In genomic region chr9:66072754-66073153, GRCm38 (mm10) we compare ENCODE assay signal across 29 mouse cellular contexts. TPM values are rescaled to one million over a fixed set of nuclear protein-coding genes. Genes with fewer than 3 reads are reported as not detected.
A peak's percentile ranks its signal among the peaks of the same experiment; 100 is the strongest.
DNase-seq lines count a peak whose midpoint lies in the region; ATAC-seq lines count a peak whose summit lies in the region.
"Had no signal": no experiment of that assay in that cellular context is flagged by ENCODE, and none has a peak within 500 bp of the region (broad histone marks: within the 10 kb centered on the region; RNA-seq: fewer than 3 reads in every experiment).

No protein-coding gene starts in this region.

- no peaks in the 10 kb centered on the region for H3K9me3 ChIP-seq in midbrain, embryonic 11.5 days (ENCODE audit: control insufficient read depth, low read length)
- H3K9me3 ChIP-seq in midbrain, embryonic 15.5 days, result no peaks in the 10 kb centered on the region
- H3K9me3 ChIP-seq: embryonic facial prominence, embryonic 15.5 days; forebrain, embryonic 12.5 days; heart, embryonic 15.5 days had no signal

- H3K36me3 ChIP-seq in midbrain, embryonic 11.5 days (ENCODE audit: control insufficient read depth, insufficient read depth, low read length), result no peaks in the 10 kb centered on the region
- H3K36me3 ChIP-seq in midbrain, embryonic 15.5 days (replicated peaks), result no peaks in the 10 kb centered on the region
- H3K36me3 ChIP-seq: embryonic facial prominence, embryonic 12.5 days; embryonic facial prominence, embryonic 15.5 days; forebrain, embryonic 12.5 days; forebrain, embryonic 15.5 days; heart, embryonic 12.5 days; heart, embryonic 15.5 days had no signal

- no peak for ATAC-seq in midbrain, embryonic 11.5 days (ENCODE audit: low FRiP score)
- no peak for ATAC-seq in midbrain, embryonic 15.5 days (replicated peaks)
- ATAC-seq in monocyte, adult 5-6 weeks (replicated peaks; ENCODE audit: insufficient number of reproducible peaks, low FRiP score, low TSS enrichment, poor library complexity, severe bottlenecking), result 0 out of 2 replicates have a peak, but pooled peaks have one; percentile 24
- ATAC-seq: forebrain, embryonic 15.5 days; hindbrain, postnatal 0 days; inflammation-experienced regulatory T-cells, adult 6 months; intestine, embryonic 16.5 days; Patski had no signal

- H3K4me2 ChIP-seq in midbrain, embryonic 11.5 days, result no peak overlapping the region
- H3K4me2 ChIP-seq in midbrain, embryonic 15.5 days, result no peak overlapping the region
- H3K4me2 ChIP-seq: embryonic facial prominence, embryonic 12.5 days; embryonic facial prominence, embryonic 15.5 days; forebrain, embryonic 12.5 days; forebrain, embryonic 15.5 days; heart, embryonic 12.5 days; heart, embryonic 15.5 days; hindbrain, embryonic 14.5 days had no signal

- 0 out of 2 replicates have a peak, but pooled peaks cover 3% of the 10 kb centered on the region for H3K4me1 ChIP-seq in midbrain, embryonic 11.5 days (ENCODE audit: control insufficient read depth, insufficient read depth, low read length)
- H3K4me1 ChIP-seq in midbrain, embryonic 15.5 days, result peaks cover 10% of the 10 kb centered on the region

- no peak overlapping the region for H3K27ac ChIP-seq in midbrain, embryonic 11.5 days (ENCODE audit: low read depth, low read length)
- H3K27ac ChIP-seq in midbrain, embryonic 15.5 days, result no peak overlapping the region
- H3K27ac ChIP-seq: embryonic facial prominence, embryonic 12.5 days; embryonic facial prominence, embryonic 15.5 days; forebrain, embryonic 12.5 days; forebrain, embryonic 15.5 days; heart, embryonic 15.5 days; hindbrain, embryonic 14.5 days; hindbrain, postnatal 0 days had no signal

- peak; percentile 72 for DNase-seq in midbrain, embryonic 11.5 days (ENCODE audit: low spot score, missing footprints)
- peak; percentile 12 to 32 for DNase-seq in B cell, adult 2 months
- no peak for DNase-seq in thymus, postnatal 4 days
- DNase-seq in frontal cortex, adult 2 months (ENCODE audit: extremely low spot score in 1 of 2, low spot score in 1 of 2), result no peak
- DNase-seq: adrenal gland, postnatal 10 days; adrenal gland, postnatal 36 days; cerebellum, adult 2 months; cerebellum, adult 9-11 months; cerebellum, postnatal 25 days; gastrocnemius, postnatal 10 days; gastrocnemius, postnatal 36 days; heart, adult 18-20 months; heart, postnatal 10 days; heart, postnatal 4 days had no signal

- peaks cover 27% of the 10 kb centered on the region for H3K27me3 ChIP-seq in midbrain, embryonic 11.5 days (ENCODE audit: control insufficient read depth, insufficient read depth, low read length)
- peaks cover 31% of the 10 kb centered on the region for H3K27me3 ChIP-seq in midbrain, embryonic 15.5 days (replicated peaks)

- no peak overlapping the region for H3K9ac ChIP-seq in midbrain, embryonic 11.5 days (ENCODE audit: low read length)
- H3K9ac ChIP-seq in midbrain, embryonic 15.5 days, result no peak overlapping the region
- H3K9ac ChIP-seq: embryonic facial prominence, embryonic 12.5 days; embryonic facial prominence, embryonic 15.5 days; forebrain, embryonic 12.5 days; forebrain, embryonic 15.5 days; heart, embryonic 12.5 days; heart, embryonic 15.5 days; hindbrain, embryonic 14.5 days had no signal

- H3K4me3 ChIP-seq in midbrain, embryonic 11.5 days (ENCODE audit: low read depth, low read length), result no peak overlapping the region
- no peak overlapping the region for H3K4me3 ChIP-seq in midbrain, embryonic 15.5 days
- H3K4me3 ChIP-seq: embryonic facial prominence, embryonic 12.5 days; embryonic facial prominence, embryonic 15.5 days; erythroblast, embryonic 14.5 days; forebrain, embryonic 12.5 days; forebrain, embryonic 15.5 days; heart, embryonic 12.5 days; heart, embryonic 15.5 days had no signal

- WGBS in midbrain, embryonic 11.5 days, result 86% methylated on average over 7 of the region's 7 CpGs
- 91% methylated on average over 7 of the region's 7 CpGs for WGBS in midbrain, embryonic 15.5 days

RNA-seq across cellular contexts. Expression of gene Snx22, which starts 3.2 kb away (rescaled TPM):
- polyA plus RNA-seq in midbrain, embryonic 11.5 days (2014; fragmentation: Nextera tagmentation; extraction: Ambion mirVana), result 1.8 and 2.2 TPM in 2 replicates
- 11.2 and 11.9 TPM in 2 replicates for polyA plus RNA-seq in midbrain, embryonic 15.5 days (2015; fragmentation: Nextera tagmentation; extraction: Ambion mirVana)
- total RNA-seq in monocyte, adult 5-6 weeks (2017), result 1.3 to 2.6 TPM (median 1.6 TPM) in 3 replicates
- polyA plus RNA-seq in frontal cortex, adult 2 months (2012; rRNA removed), result 6.2 TPM in 2 replicates
- polyA plus RNA-seq: G1E had no signal

RNA-seq across cellular contexts. Expression of gene Ppib, which starts 12.7 kb away (rescaled TPM):
- polyA plus RNA-seq in midbrain, embryonic 11.5 days (2014; fragmentation: Nextera tagmentation; extraction: Ambion mirVana), result 490 and 501 TPM in 2 replicates
- polyA plus RNA-seq in midbrain, embryonic 15.5 days (2015; fragmentation: Nextera tagmentation; extraction: Ambion mirVana), result 308 and 311 TPM in 2 replicates
- 628 to 744 TPM (median 641 TPM) in 3 replicates for total RNA-seq in monocyte, adult 5-6 weeks (2017)
- 239 and 279 TPM in 2 replicates for polyA plus RNA-seq in frontal cortex, adult 2 months (2012; rRNA removed)

RNA-seq across cellular contexts. Expression of gene Snx1, which starts 53.6 kb away (rescaled TPM):
- polyA plus RNA-seq in midbrain, embryonic 11.5 days (2014; fragmentation: Nextera tagmentation; extraction: Ambion mirVana), result 147 and 150 TPM in 2 replicates
- 75.5 and 76.6 TPM in 2 replicates for polyA plus RNA-seq in midbrain, embryonic 15.5 days (2015; fragmentation: Nextera tagmentation; extraction: Ambion mirVana)
- total RNA-seq in monocyte, adult 5-6 weeks (2017), result 118 to 143 TPM (median 135 TPM) in 3 replicates
- 89.1 and 93.5 TPM in 2 replicates for polyA plus RNA-seq in frontal cortex, adult 2 months (2012; rRNA removed)

RNA-seq across cellular contexts. Expression of gene Ciao2a, which starts 53.7 kb away (rescaled TPM):
- 156 and 171 TPM in 2 replicates for polyA plus RNA-seq in midbrain, embryonic 11.5 days (2014; fragmentation: Nextera tagmentation; extraction: Ambion mirVana)
- 59.2 and 59.7 TPM in 2 replicates for polyA plus RNA-seq in midbrain, embryonic 15.5 days (2015; fragmentation: Nextera tagmentation; extraction: Ambion mirVana)
- total RNA-seq in monocyte, adult 5-6 weeks (2017), result 112 to 213 TPM (median 210 TPM) in 3 replicates
- polyA plus RNA-seq in frontal cortex, adult 2 months (2012; rRNA removed), result 29.4 and 31.7 TPM in 2 replicates

Comparison
In these comparisons a context has a peak if more than half of its experiments do, and no peak if none do; other contexts are left out.
1. DNase-seq: peak in midbrain, embryonic 11.5 days (single experiment) and B cell, adult 2 months (2 of 2); none in thymus, postnatal 4 days (single experiment) and frontal cortex, adult 2 months (0 of 2).